Comparison of ENCODE assay signal across 10 mouse cellular contexts in genomic region chr2:166887816-166888215, GRCm38 (mm10). TPM values are rescaled to one million over a fixed set of nuclear protein-coding genes. Genes with fewer than 3 reads are reported as not detected.
A peak's percentile ranks its signal among the peaks of the same experiment; 100 is the strongest.
DNase-seq lines count a peak whose midpoint lies in the region; ATAC-seq and TF ChIP-seq lines count a peak whose summit lies in the region.
"Had no signal": no experiment of that assay in that cellular context is flagged by ENCODE, and none has a peak within 500 bp of the region (broad histone marks: within the 10 kb centered on the region; RNA-seq: fewer than 3 reads in every experiment).

No protein-coding gene starts in this region.

- H3K9me3 ChIP-seq in forebrain, postnatal 0 days (ENCODE audit: low read length) = no peaks in the 10 kb centered on the region
- H3K9me3 ChIP-seq: heart, embryonic 10.5 days had no signal

- H3K27ac ChIP-seq in testis, adult 2 months (ENCODE audit: control insufficient read depth, insufficient read depth, low read depth, low read length) = no peak overlapping the region
- no peak overlapping the region for H3K27ac ChIP-seq in forebrain, postnatal 0 days (ENCODE audit: low read depth, low read length)
- H3K27ac ChIP-seq: heart, embryonic 10.5 days had no signal

- H3K4me3 ChIP-seq in testis, adult 2 months (ENCODE audit: control insufficient read depth, low read depth, low read length) = no peak overlapping the region
- no peak overlapping the region for H3K4me3 ChIP-seq in forebrain, postnatal 0 days (ENCODE audit: low read depth, low read length)
- H3K4me3 ChIP-seq: heart, embryonic 10.5 days had no signal

- no peak for TF ChIP-seq POLR2A in testis, adult 2 months (IDR thresholded peaks at IDR 0.05; ENCODE audit: control insufficient read depth, low read depth, low read length)

- no peaks in the 10 kb centered on the region; the same call in 1 of the 2 replicates for H3K4me1 ChIP-seq in testis, adult 2 months (ENCODE audit: control insufficient read depth, insufficient read depth, low read length)
- H3K4me1 ChIP-seq in forebrain, postnatal 0 days (ENCODE audit: insufficient read depth) = no peaks in the 10 kb centered on the region
- H3K4me1 ChIP-seq: heart, embryonic 10.5 days had no signal

- TF ChIP-seq CTCF in testis, adult 2 months (IDR thresholded peaks at IDR 0.05; ENCODE audit: control insufficient read depth, insufficient read depth, insufficient replicate concordance, low read depth, low read length) = peak; percentile 44; the same call in 1 of the 2 replicates
- peak; percentile 33; the same call in 1 of the 2 replicates for TF ChIP-seq CTCF in forebrain, postnatal 0 days (IDR thresholded peaks at IDR 0.05; ENCODE audit: low read depth)

- peak; percentile 29 for DNase-seq in gastrocnemius, postnatal 10 days
- no peak for DNase-seq in gastrocnemius, adult 18-20 months (ENCODE audit: low spot score)
- no peak for DNase-seq in testis, postnatal 10 days (ENCODE audit: low spot score)
- DNase-seq in forebrain, postnatal 0 days = no peak
- peak; percentile 45 for DNase-seq in splenic B cell, adult 2 months (ENCODE audit: low read depth, low spot score)
- no peak for DNase-seq in Muller cell, postnatal 12 days (ENCODE audit: inconsistent ontology term)
- no peak for DNase-seq in ovary, adult 18-20 months (ENCODE audit: low spot score)
- DNase-seq: cerebellum, adult 9-11 months had no signal

- no peak overlapping the region for H3K9ac ChIP-seq in forebrain, postnatal 0 days

- H3K27me3 ChIP-seq in testis, adult 2 months (ENCODE audit: control insufficient read depth, insufficient read depth, low read length) = no peaks in the 10 kb centered on the region
- no peaks in the 10 kb centered on the region for H3K27me3 ChIP-seq in forebrain, postnatal 0 days (ENCODE audit: insufficient read depth, low read length)
- no peaks in the 10 kb centered on the region for H3K27me3 ChIP-seq in splenic B cell, adult 2 months (ENCODE audit: control insufficient read depth, insufficient read depth, low read length, poor library complexity, severe bottlenecking)

- ATAC-seq in forebrain, postnatal 0 days = no peak

- WGBS in forebrain, postnatal 0 days = 25% methylated on average over 11 of the region's 11 CpGs

- H3K36me3 ChIP-seq in testis, adult 2 months (ENCODE audit: control insufficient read depth, insufficient read depth, low read length) = no peaks in the 10 kb centered on the region; the same call in none of the 2 replicates
- peaks cover 34% of the 10 kb centered on the region for H3K36me3 ChIP-seq in forebrain, postnatal 0 days (ENCODE audit: insufficient read depth)
- peaks cover 10% of the 10 kb centered on the region for H3K36me3 ChIP-seq in splenic B cell, adult 2 months (ENCODE audit: control insufficient read depth, insufficient read depth, low read length, poor library complexity, severe bottlenecking)

- no peak overlapping the region for H3K4me2 ChIP-seq in forebrain, postnatal 0 days (ENCODE audit: low read depth)

RNA-seq across cellular contexts. Expression of gene Cse1l, which starts 18.0 kb away (rescaled TPM):
- total RNA-seq in gastrocnemius, postnatal 10 days (2021) = 10 to 100 TPM; 52.2 to 52.4 TPM
- 10 to 100 TPM; 51.8 to 59.6 TPM for total RNA-seq in gastrocnemius, adult 18-20 months (2021)
- polyA plus RNA-seq in testis, adult 2 months (2012; rRNA removed) = 21.9 and 27.6 TPM in 2 replicates
- 75.9 and 79.7 TPM in 2 replicates for total RNA-seq in forebrain, postnatal 0 days (2014; rRNA removed)
- polyA plus RNA-seq in forebrain, postnatal 0 days (2015; fragmentation: Nextera tagmentation; extraction: Ambion mirVana) = 64.1 and 68.8 TPM in 2 replicates

Comparison
In these comparisons a context has a peak if more than half of its experiments do, and no peak if none do; other contexts are left out.
1. DNase-seq: peak in gastrocnemius, postnatal 10 days (single experiment) and splenic B cell, adult 2 months (single experiment); none in gastrocnemius, adult 18-20 months (single experiment), testis, postnatal 10 days (single experiment), forebrain, postnatal 0 days (single experiment), Muller cell, postnatal 12 days (single experiment) and ovary, adult 18-20 months (single experiment).